Mouse (Mus musculus) stomach, embryonic 14.5 days (tissue): ENCODE results near the gene Ripor2. TPM values are rescaled to one million over a fixed set of nuclear protein-coding genes. Genes with fewer than 3 reads are reported as not detected.

Experiments
- ATAC-seq: fragments of 200-750 bp; cut with Nextera tagmentation; 2 replicates; pipeline ENCODE4 v1.8.0; 2017; ENCODE audit warnings: low read depth, moderate TSS enrichment; ENCODE audit not compliant: insufficient number of reproducible peaks, insufficient read depth, low FRiP score
- H3K27ac ChIP-seq: fragments of 300-500 bp; sonication (generic); 2 replicates; pipeline ENCODE4 v1.5.1; 2014; ENCODE audit warnings: mild to moderate bottlenecking, low read length, moderate library complexity, mixed read lengths
- H3K27me3 ChIP-seq: fragments of 300-500 bp; sonication (generic); 2 replicates; pipeline ENCODE4 v1.6.1; 2014; ENCODE audit warnings: low read length, control low read depth, mixed read lengths; ENCODE audit not compliant: control insufficient read depth, insufficient read depth
- H3K36me3 ChIP-seq: fragments of 300-500 bp; sonication (generic); 2 replicates; pipeline ENCODE4 v1.6.1; 2014; ENCODE audit warnings: mild to moderate bottlenecking, control low read depth, low read length, moderate library complexity, mixed read lengths; ENCODE audit not compliant: control insufficient read depth, insufficient read depth
- H3K4me1 ChIP-seq: fragments of 300-500 bp; sonication (generic); 2 replicates; pipeline ENCODE4 v1.6.1; 2014; ENCODE audit warnings: low read length, control low read depth, mixed read lengths; ENCODE audit not compliant: control insufficient read depth, insufficient read depth
- H3K4me2 ChIP-seq: fragments of 300-500 bp; sonication (generic); replicated peaks from 2 replicates; pipeline ENCODE4 v1.6.1; 2014; ENCODE audit warnings: low read depth, low read length, control low read depth
- H3K4me3 ChIP-seq: fragments of 300-500 bp; sonication (generic); 2 replicates; pipeline ENCODE4 v1.5.1; 2014; ENCODE audit warnings: low read depth, low read length, control low read depth
- H3K9ac ChIP-seq: fragments of 300-500 bp; sonication (generic); replicated peaks from 2 replicates; pipeline ENCODE4 v1.6.1; 2014; ENCODE audit warnings: low read depth, mild to moderate bottlenecking, control low read depth, low read length, moderate library complexity, mixed read lengths
- H3K9me3 ChIP-seq: fragments of 300-500 bp; sonication (generic); 2 replicates; pipeline ENCODE4 v1.6.1; 2016; ENCODE audit warnings: low read depth, low read length, control low read depth; ENCODE audit not compliant: control insufficient read depth
- WGBS: fragments of 180-500 bp; shearing (Covaris S2); extraction: QIAGEN DNeasy Blood & Tissue Kit; methylation state at CpG from one replicate; pipeline ENCODE4 v1.1.7; 2014; 5-methylcytosine and 5-hydroxymethylcytosine counted together
- polyA plus RNA-seq: library from polyadenylated mRNA; unstranded; fragments of >200 nt; fragmentation: Nextera tagmentation; extraction: Ambion mirVana; gene quantifications from 2 replicates; pipeline ENCODE4 v1.2.1, GENCODE M21; 2014

Ripor2 gene
- polyA plus RNA-seq, 1 experiment from 2014 or later: 2.3 TPM

- 69% methylated on average over 9 of the region's 9 CpGs for WGBS
- H3K27me3 ChIP-seq: no peaks in the 10 kb centered on the region
- no peak for ATAC-seq
- H3K4me2 ChIP-seq: no peak overlapping the region
- H3K27ac ChIP-seq: no peak overlapping the region
- H3K36me3 ChIP-seq: no peaks in the 10 kb centered on the region
- peaks cover 12% of the 10 kb centered on the region; the same call in 1 of the 2 replicates for H3K4me1 ChIP-seq
- no peaks in the 10 kb centered on the region for H3K9me3 ChIP-seq
- H3K4me3 ChIP-seq: no peak overlapping the region
- no peak overlapping the region for H3K9ac ChIP-seq
Measured at GRCm38 (mm10) chr13:24615921-24616565, 34.1 kb downstream of the Ripor2 start.

GRCm38 (mm10) chr13:24616645-24617044, 34.7 kb downstream of the Ripor2 start:
- no peak for ATAC-seq
- H3K36me3 ChIP-seq: no peaks in the 10 kb centered on the region
- peaks cover 12% of the 10 kb centered on the region; the same call in 1 of the 2 replicates for H3K4me1 ChIP-seq
- no peaks in the 10 kb centered on the region for H3K27me3 ChIP-seq
- H3K9me3 ChIP-seq: no peaks in the 10 kb centered on the region
- WGBS: 87% methylated on average over 8 of the region's 8 CpGs
- H3K4me2 ChIP-seq: no peak overlapping the region
- no peak overlapping the region for H3K4me3 ChIP-seq
- H3K9ac ChIP-seq: no peak overlapping the region
- no peak overlapping the region for H3K27ac ChIP-seq

GRCm38 (mm10) chr13:24617076-24617798, 35.2 kb downstream of the Ripor2 start:
- Histone ChIP-seq H3K4me1 (peaks cover 12% of the 10 kb centered on the region; the same call in 1 of the 2 replicates), H3K36me3 (no peaks in the 10 kb centered on the region), H3K9me3 (no peaks in the 10 kb centered on the region), H3K4me3 (no peak overlapping the region), H3K27ac (0 out of 2 replicates have a peak overlapping the region, but pooled peaks have one; percentile 10), H3K27me3 (no peaks in the 10 kb centered on the region), H3K9ac (no peak overlapping the region), H3K4me2 (no peak overlapping the region)
- no peak for ATAC-seq
- 53% methylated on average over 6 of the region's 6 CpGs for WGBS

GRCm38 (mm10) chr13:24617799-24618130, 35.8 kb downstream of the Ripor2 start:
- Histone ChIP-seq H3K36me3 (no peaks in the 10 kb centered on the region), H3K4me2 (no peak overlapping the region), H3K4me1 (peaks cover 12% of the 10 kb centered on the region; the same call in 1 of the 2 replicates), H3K4me3 (no peak overlapping the region), H3K27ac (no peak overlapping the region), H3K27me3 (no peaks in the 10 kb centered on the region), H3K9ac (no peak overlapping the region), H3K9me3 (no peaks in the 10 kb centered on the region)
- ATAC-seq: no peak
- 63% methylated on average over 2 of the region's 2 CpGs for whole genome bisulfite sequencing

- Histone ChIP-seq H3K4me2 (no peak overlapping the region), H3K27ac (peak overlapping the region; percentile 24; the same call in 1 of the 2 replicates), H3K9me3 (no peaks in the 10 kb centered on the region), H3K4me3 (no peak overlapping the region), H3K4me1 (peaks cover 12% of the 10 kb centered on the region; the same call in 1 of the 2 replicates), H3K36me3 (no peaks in the 10 kb centered on the region), H3K27me3 (no peaks in the 10 kb centered on the region), H3K9ac (no peak overlapping the region)
- WGBS: 89% methylated on average over 1 of the region's 1 CpGs
- ATAC-seq: no peak
Measured at GRCm38 (mm10) chr13:24619711-24620110, 37.7 kb downstream of the Ripor2 start.

GRCm38 (mm10) chr13:24620439-24620838, 38.5 kb downstream of the Ripor2 start:
- Histone ChIP-seq H3K27ac (peak overlapping the region; percentile 23; the same call in 1 of the 2 replicates), H3K4me2 (no peak overlapping the region), H3K4me3 (no peak overlapping the region), H3K36me3 (no peaks in the 10 kb centered on the region), H3K4me1 (peaks cover 12% of the 10 kb centered on the region; the same call in 1 of the 2 replicates), H3K9me3 (no peaks in the 10 kb centered on the region), H3K27me3 (no peaks in the 10 kb centered on the region), H3K9ac (no peak overlapping the region)
- WGBS: 9% methylated on average over 6 of the region's 6 CpGs
- no peak for ATAC-seq

GRCm38 (mm10) chr13:24623631-24624030, 41.6 kb downstream of the Ripor2 start:
- no peak overlapping the region for H3K27ac ChIP-seq
- 74% methylated on average over 4 of the region's 4 CpGs for WGBS
- no peak overlapping the region for H3K4me3 ChIP-seq
- ATAC-seq: no peak
- H3K9me3 ChIP-seq: no peaks in the 10 kb centered on the region
- peaks cover 7% of the 10 kb centered on the region; the same call in 1 of the 2 replicates for H3K4me1 ChIP-seq
- no peak overlapping the region for H3K9ac ChIP-seq
- H3K27me3 ChIP-seq: no peaks in the 10 kb centered on the region
- H3K4me2 ChIP-seq: no peak overlapping the region
- H3K36me3 ChIP-seq: no peaks in the 10 kb centered on the region

- Histone ChIP-seq H3K9me3 (no peaks in the 10 kb centered on the region), H3K4me2 (no peak overlapping the region), H3K27ac (no peak overlapping the region), H3K36me3 (no peaks in the 10 kb centered on the region), H3K4me1 (peaks cover 5% of the 10 kb centered on the region; the same call in 1 of the 2 replicates), H3K27me3 (no peaks in the 10 kb centered on the region), H3K4me3 (no peak overlapping the region), H3K9ac (no peak overlapping the region)
- 74% methylated on average over 5 of the region's 5 CpGs for WGBS
- no peak for ATAC-seq
Measured at GRCm38 (mm10) chr13:24625071-24625470, 43.1 kb downstream of the Ripor2 start.
